Mouse (Mus musculus) cortical plate, adult 2 months (tissue): ENCODE data around the gene Ptgfrn.

Experiments used
- CTCF ChIP-seq: fragments of 200-500 bp; IDR thresholded peaks from 2 replicates; pipeline ENCODE4 v1.5.1; 2011; ENCODE audit warnings: mild to moderate bottlenecking, control low read depth, low read length; ENCODE audit not compliant: insufficient read depth; ENCODE audit errors: extremely low read depth
- POLR2A ChIP-seq: fragments of 200-500 bp; IDR thresholded peaks from 2 replicates; pipeline ENCODE4 v1.6.1; 2011; ENCODE audit warnings: mild to moderate bottlenecking, low read length, control low read depth; ENCODE audit not compliant: insufficient read depth; ENCODE audit errors: extremely low read depth

DNA sequence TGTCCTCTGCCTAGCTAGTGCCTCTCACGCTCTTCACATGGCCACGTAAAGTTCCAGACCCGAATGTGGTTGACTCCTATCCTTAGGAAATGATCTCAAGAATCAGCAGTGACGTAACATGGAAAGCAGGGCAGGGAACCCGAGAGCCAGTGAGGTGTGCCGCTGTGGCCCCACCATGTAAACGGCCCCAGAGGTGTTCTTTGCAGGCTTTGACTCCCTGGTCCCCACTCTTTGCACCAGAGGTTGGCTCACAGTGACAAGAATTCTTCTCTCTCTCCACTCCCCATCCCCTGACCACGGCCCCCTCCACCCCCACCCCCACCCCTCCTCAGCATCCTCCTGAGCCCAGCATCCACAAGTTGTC is 7.3 kb upstream of the Ptgfrn start:
- TF ChIP-seq POLR2A (no peak), CTCF (no peak)
